Mouse (Mus musculus) E14TG2a.4 (cell line): ENCODE results near the gene Foxred2.

Source experiments
- H3K27me3 ChIP-seq: 2 replicates; pipeline ENCODE4 v1.6.1; 2014; ENCODE audit warnings: low read length, control low read depth; ENCODE audit not compliant: insufficient read depth
- H3K36me3 ChIP-seq: 2 replicates; pipeline ENCODE4 v1.6.1; 2014; ENCODE audit warnings: low read length, control low read depth; ENCODE audit not compliant: insufficient read depth
- H3K4me1 ChIP-seq: replicated peaks from 2 replicates; pipeline ENCODE4 v1.6.1; 2014; ENCODE audit warnings: low read depth, low read length, control low read depth
- H3K4me3 ChIP-seq: replicated peaks from 2 replicates; pipeline ENCODE4 v1.5.1; 2014; ENCODE audit warnings: mild to moderate bottlenecking, low read length
- H3K9me3 ChIP-seq: 2 replicates; pipeline ENCODE4 v1.6.1; 2014; ENCODE audit warnings: low read length, control low read depth
- CTCF ChIP-seq: conservative IDR thresholded peaks from 2 replicates; pipeline ENCODE4 v1.5.1; 2014; ENCODE audit warnings: low read length
- NANOG ChIP-seq: IDR thresholded peaks from 2 replicates; pipeline ENCODE4 v1.6.1; 2014; ENCODE audit warnings: borderline replicate concordance, low read length, mixed read lengths
- POU5F1 ChIP-seq: IDR thresholded peaks from 2 replicates; pipeline ENCODE4 v1.6.1; 2014; ENCODE audit warnings: low read length, borderline replicate concordance

Gene Foxred2

DNA sequence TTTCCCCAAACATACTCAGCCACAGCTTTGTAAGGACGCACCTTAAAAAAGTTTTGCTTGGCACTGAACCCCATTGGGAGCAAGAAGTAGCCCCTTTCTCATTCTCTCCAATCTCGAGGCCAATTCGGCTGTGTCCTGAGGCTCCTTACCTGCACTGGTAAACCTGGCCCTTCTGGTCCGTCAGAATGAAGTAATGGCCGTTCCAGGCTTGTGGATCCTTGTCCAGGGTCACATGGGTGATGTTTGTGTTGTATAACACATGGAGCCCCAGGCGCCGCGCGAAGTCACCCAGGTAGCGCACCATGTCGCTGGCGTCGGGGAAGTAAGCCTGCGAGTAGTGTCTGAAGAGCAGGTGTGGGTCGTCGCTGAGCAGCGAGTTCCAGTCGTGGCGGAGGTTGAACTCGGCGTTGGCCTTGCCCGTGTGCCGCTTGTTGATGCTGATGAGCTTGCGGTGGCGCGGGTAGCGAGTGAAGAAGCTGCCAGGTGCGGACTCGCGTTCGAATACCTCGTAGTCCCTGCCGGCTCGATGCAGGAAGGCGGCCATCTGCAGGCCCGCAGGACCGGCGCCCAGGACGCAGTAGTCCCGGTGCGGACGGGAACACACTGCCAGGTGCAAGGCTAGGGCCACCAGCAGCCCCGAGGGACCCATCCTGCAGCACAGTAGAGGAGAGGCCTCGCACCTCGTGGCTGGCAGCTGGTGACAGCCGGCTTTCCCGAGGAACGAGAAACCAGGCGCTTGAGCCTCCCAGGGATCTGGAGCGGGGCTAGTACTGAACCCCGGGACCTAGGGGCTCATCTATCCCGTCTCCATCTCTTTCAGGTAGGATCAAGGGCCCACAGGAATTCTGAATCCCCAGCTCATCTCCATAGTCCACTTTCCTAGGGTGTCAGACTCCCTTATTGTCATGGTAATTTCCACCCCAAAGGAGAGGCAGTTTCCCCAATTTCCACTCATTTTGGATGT lies 800 bp downstream of the Foxred2 start:
- peaks cover 53% of the 10 kb centered on the region for H3K4me1 ChIP-seq
- H3K4me3 ChIP-seq, result peak overlapping the region; percentile 80
- H3K36me3 ChIP-seq, result peaks cover 72% of the 10 kb centered on the region
- H3K9me3 ChIP-seq, result no peaks in the 10 kb centered on the region
- TF ChIP-seq CTCF (no peak), NANOG (no peak), POU5F1 (peak; percentile 92)
- H3K27me3 ChIP-seq, result peaks cover 16% of the 10 kb centered on the region

DNA sequence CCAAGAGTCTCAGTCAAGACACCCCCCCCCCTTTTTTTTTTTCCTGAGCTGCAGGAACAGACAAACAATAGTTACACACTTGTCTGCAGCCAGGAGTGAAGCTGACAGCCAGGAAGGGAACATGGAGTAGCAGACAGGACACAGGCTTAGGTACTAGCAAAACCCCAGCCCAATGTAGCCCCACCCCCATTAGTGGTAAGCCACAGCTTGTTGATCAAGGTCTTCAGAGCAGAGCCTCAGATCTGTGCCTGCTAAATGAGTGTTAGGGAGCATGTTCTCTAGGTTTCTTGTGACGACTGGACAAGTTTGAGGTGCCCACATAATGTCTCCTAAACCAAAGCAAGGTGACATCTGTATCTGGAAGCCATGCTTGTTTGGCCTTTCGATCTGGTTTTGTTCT lies 2.2 kb downstream of the Foxred2 start:
- H3K27me3 ChIP-seq, result peaks cover 16% of the 10 kb centered on the region
- H3K9me3 ChIP-seq, result no peaks in the 10 kb centered on the region
- no peak overlapping the region for H3K4me3 ChIP-seq
- H3K36me3 ChIP-seq, result peaks cover 72% of the 10 kb centered on the region
- TF ChIP-seq POU5F1, result no peak
- no peak for TF ChIP-seq NANOG
- TF ChIP-seq CTCF, result no peak
- peaks cover 39% of the 10 kb centered on the region for H3K4me1 ChIP-seq

DNA sequence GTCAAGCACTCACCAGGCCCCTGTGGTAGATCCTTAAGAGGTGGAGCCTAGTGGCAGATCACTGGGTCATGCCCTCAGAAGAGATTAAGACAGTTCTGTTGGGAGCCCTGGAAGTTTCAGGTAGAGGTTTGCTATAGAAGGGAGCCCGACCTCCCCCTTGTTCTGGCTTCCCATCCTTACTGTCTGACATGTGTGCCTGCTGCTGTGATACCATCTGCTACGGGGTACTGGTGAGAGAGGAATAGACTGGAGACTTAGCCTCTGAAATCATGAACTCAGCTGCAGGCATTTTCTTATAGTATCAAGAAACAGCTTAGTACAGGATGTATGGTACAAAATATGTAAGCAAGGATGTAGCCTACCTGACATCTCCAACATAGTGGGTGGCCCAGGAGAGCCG lies 3.6 kb downstream of the Foxred2 start:
- Histone ChIP-seq H3K27me3 (peaks cover 16% of the 10 kb centered on the region), H3K9me3 (no peaks in the 10 kb centered on the region), H3K4me1 (peaks cover 25% of the 10 kb centered on the region), H3K36me3 (peaks cover 70% of the 10 kb centered on the region), H3K4me3 (no peak overlapping the region)
- TF ChIP-seq CTCF (no peak), POU5F1 (no peak), NANOG (no peak)

DNA sequence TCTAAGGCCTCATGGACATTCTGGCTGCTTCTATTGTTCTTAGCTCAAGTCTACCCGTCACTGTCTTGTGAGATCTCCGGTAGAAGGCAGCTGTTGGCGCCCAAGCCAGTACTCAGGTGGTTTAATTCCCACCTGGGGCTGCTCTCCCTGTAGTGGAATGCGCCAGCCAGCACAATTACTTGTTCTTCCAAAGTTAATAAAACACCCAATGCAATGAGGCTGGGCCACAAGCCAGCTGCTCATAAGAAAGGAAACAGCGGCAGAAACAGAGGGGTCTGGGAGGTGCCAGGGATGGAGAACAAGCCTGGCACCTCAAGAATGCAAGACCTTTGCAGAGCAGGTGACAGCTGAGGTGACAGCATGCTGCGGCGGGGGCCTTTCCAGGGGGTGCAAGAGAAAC lies 7.5 kb downstream of the Foxred2 start:
- Histone ChIP-seq H3K36me3 (peaks cover 98% of the 10 kb centered on the region), H3K9me3 (no peaks in the 10 kb centered on the region), H3K4me1 (no peaks in the 10 kb centered on the region), H3K4me3 (no peak overlapping the region), H3K27me3 (no peaks in the 10 kb centered on the region)
- TF ChIP-seq CTCF (no peak), POU5F1 (no peak), NANOG (no peak)

DNA sequence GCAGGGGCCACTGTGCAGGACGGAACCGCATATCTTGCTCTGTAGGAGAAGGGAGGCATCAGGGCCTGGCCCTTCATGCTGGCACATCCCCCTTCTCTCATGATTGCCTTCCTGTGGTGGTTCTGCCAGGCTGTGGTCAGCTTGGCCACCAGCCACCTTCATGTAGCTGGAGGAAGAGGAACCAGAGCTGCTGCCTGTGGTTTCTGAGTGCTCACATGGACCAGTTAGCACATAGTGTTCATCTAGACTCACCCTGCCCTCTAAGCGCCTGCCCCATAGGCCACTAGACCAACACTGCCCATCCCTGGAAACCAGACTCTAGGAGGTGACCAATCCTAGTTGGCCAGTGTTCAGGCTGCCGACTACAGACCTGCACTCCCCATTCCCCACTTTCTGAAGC lies 10.8 kb downstream of the Foxred2 start:
- Histone ChIP-seq H3K4me1 (no peaks in the 10 kb centered on the region), H3K36me3 (peaks cover 95% of the 10 kb centered on the region), H3K9me3 (no peaks in the 10 kb centered on the region), H3K27me3 (no peaks in the 10 kb centered on the region), H3K4me3 (no peak overlapping the region)
- TF ChIP-seq POU5F1, result no peak
- TF ChIP-seq NANOG, result no peak
- TF ChIP-seq CTCF, result no peak

DNA sequence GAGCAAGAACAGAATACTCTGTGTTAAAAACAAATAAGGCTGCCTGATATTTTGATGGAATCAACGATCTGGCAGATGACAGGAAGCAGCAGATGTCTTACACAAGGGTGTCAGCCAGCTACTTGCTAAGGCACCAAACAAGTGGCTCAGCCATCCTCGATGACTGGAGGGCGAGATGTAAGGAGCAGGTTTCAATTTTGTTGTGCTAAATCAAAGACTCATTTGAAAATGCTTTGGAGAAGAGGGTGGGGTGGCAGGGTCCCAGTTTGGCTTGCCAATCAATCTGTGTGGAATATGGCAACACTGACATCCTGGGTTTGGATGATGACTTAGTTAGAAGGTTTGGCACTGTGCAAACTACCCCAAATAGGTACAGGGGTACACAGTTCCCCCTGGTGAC lies 15.0 kb downstream of the Foxred2 start:
- peaks cover 56% of the 10 kb centered on the region for H3K36me3 ChIP-seq
- H3K4me1 ChIP-seq, result no peaks in the 10 kb centered on the region
- H3K9me3 ChIP-seq, result no peaks in the 10 kb centered on the region
- no peaks in the 10 kb centered on the region for H3K27me3 ChIP-seq
- no peak overlapping the region for H3K4me3 ChIP-seq
- TF ChIP-seq NANOG (no peak), POU5F1 (no peak), CTCF (no peak)

DNA sequence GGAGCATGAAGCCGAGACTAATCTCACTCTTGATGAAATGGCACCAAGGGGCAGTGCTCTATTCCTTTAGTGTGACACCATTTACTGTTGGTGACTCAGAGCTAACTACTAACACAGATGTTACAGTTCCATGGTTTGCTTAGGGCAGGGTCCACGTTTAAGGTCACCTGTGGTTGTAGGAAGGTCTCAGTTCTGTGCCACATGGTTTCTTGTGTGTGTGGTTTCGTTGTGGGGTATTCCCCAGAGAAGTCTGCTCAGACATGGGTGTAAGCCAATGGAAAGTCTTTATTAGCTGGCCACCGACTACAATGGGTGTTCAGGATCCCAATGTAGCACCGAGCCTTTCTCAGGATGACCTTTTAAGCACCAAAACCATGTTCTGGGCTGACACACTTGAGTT lies 18.0 kb downstream of the Foxred2 start:
- H3K9me3 ChIP-seq, result no peaks in the 10 kb centered on the region
- no peak overlapping the region for H3K4me3 ChIP-seq
- H3K4me1 ChIP-seq, result peaks cover 10% of the 10 kb centered on the region
- no peak for TF ChIP-seq NANOG
- TF ChIP-seq POU5F1, result no peak
- TF ChIP-seq CTCF, result no peak
- H3K27me3 ChIP-seq, result peaks cover 5% of the 10 kb centered on the region; the same call in 1 of the 2 replicates
- H3K36me3 ChIP-seq, result peaks cover 26% of the 10 kb centered on the region

DNA sequence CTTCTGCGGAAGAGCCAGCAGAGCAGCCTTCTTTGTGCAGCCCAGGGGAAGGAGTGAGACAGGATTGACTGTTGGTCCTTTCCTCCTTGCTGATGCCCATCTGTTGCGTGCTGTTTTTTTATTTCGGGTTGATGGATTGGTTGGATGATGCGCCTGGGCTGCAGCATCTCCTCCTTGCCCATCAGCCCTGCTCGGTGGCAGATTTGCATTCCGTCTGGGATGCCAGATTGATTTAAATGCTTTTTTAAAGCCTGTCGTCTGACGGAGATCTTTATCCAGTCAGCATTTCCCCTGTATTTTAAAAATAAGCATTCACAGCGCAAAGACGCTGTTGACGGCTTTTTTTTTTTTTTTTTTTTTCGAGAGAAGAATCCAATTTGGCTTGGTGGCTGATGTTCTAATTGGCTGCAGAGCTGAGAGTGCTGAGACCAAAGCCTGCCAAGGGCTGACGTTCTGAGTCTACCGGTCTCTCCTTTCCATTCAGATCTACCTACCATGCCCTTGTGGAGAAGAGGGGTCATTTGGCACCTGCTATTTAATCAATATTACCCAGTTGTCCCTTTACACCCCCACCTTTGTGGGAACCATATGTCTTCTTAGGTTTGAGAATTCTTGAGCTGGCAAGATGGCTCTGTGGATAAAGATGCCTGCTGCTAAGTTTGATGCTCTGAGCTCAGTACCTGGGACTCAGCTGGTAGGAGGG lies 20.7 kb downstream of the Foxred2 start:
- no peaks in the 10 kb centered on the region for H3K36me3 ChIP-seq
- no peaks in the 10 kb centered on the region for H3K9me3 ChIP-seq
- peaks cover 5% of the 10 kb centered on the region; the same call in 1 of the 2 replicates for H3K27me3 ChIP-seq

More for the DNA sequence above, 20.7 kb downstream of the Foxred2 start:
- Histone ChIP-seq H3K4me1 (peaks cover 13% of the 10 kb centered on the region), H3K4me3 (no peak overlapping the region)
- no peak for TF ChIP-seq NANOG
- TF ChIP-seq CTCF, result no peak
